Mouse (Mus musculus) lung, postnatal 0 days (tissue): ENCODE data around the gene Pard3.

Experiments
- CTCF ChIP-seq: IDR thresholded peaks from 2 replicates; pipeline ENCODE4 v1.5.1; 2016; ENCODE audit warnings: antibody characterized with exemption, mild to moderate bottlenecking
- EP300 ChIP-seq: IDR thresholded peaks from 2 replicates; pipeline ENCODE4 v1.6.1; 2016; ENCODE audit warnings: antibody characterized with exemption, mild to moderate bottlenecking, control low read depth

DNA sequence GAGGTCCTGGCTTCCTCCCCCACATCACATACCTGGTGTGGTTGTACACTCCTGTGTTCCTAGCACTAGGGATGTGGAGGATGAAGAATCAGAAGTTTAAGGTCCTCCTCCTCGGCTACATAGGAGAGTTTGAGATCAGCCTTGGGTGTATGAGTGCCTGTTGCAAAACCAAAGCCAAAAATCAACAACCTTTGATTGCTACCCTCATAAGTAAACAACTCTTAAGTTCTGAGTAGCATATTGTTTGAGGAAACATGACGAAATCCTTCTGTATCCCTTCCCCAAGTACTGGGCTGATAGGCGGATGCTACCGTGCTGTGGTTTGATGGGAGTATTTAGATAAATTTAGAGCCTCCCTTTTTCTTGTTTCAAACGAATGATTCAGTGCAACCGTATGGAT, 20.9 kb downstream of the Pard3 start:
- TF ChIP-seq CTCF (no peak), EP300 (no peak)
